Mouse (Mus musculus): ENCODE measurements around the gene Nptx1.

DNA sequence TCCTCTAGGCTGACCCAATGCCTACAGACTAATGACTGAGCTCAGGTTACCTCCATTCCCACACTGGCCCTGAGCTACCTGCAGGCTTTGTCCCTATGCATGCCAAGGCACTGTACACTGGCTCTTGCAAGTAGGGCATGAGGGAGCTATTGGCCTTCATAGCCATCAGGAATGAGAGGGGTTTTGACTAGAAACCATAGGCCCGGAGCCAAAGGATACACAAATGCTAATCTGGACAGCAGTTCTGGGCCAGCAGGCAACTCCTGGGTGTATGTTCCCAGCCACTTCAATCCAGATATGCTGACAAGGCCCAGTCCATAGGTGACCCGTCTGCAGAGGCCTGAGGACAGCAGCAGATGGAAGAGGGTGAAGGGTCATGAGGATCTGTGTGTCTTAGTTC lies 47.5 kb downstream of the Nptx1 start:
- TF ChIP-seq CTCF (IDR thresholded peaks at IDR 0.05; ENCODE audit: borderline replicate concordance, control insufficient read depth, extremely low read depth, insufficient read depth, low read length, poor library complexity) (no peak), POLR2A (IDR thresholded peaks at IDR 0.05; ENCODE audit: control insufficient read depth, extremely low read depth, insufficient read depth, low read length, poor library complexity) (no peak)
